Mouse (Mus musculus): ENCODE results near the gene Lgr5.

Lgr5 gene

GRCm38 (mm10) chr10:115587301-115587969 lies at the start of gene Lgr5:
Gene Lgr5 (minus strand): TSS chr10:115587780.
- DNase-seq (ENCODE audit: low spot score) = peak; percentile 6

GRCm38 (mm10) chr10:115626678-115627077 lies 39.1 kb upstream of the Lgr5 start:
- no peak for DNase-seq (ENCODE audit: low spot score)

- DNase-seq (ENCODE audit: low spot score) = no peak
These were observed 37.4 kb upstream of the Lgr5 start for GRCm38 (mm10) chr10:115624957-115625356.

- peak; percentile 37 for DNase-seq (ENCODE audit: low spot score)
These were observed 36.5 kb upstream of the Lgr5 start for GRCm38 (mm10) chr10:115623956-115624671.

DNA sequence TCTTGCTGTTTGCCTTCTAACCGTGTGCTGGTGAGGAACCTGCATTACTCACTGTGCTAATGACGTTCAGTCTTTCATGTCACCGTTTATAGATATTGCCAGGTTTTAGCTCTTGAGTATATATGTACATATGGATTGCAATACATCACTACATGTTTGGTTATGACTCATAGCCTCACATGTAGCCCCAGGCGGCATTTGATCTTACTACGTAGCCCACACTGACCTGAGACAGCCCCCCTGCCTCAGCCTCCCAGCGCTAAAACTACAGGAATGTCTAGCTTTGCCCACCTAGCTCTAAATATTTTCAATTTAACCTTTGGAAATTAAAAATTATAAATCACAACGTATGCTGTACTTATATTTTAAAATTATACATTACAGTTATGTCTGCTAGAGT lies 35.9 kb upstream of the Lgr5 start:
- DNase-seq (ENCODE audit: low spot score) = no peak

- no peak for DNase-seq (ENCODE audit: low spot score)
These were observed 30.8 kb upstream of the Lgr5 start for GRCm38 (mm10) chr10:115618288-115618856.

DNA sequence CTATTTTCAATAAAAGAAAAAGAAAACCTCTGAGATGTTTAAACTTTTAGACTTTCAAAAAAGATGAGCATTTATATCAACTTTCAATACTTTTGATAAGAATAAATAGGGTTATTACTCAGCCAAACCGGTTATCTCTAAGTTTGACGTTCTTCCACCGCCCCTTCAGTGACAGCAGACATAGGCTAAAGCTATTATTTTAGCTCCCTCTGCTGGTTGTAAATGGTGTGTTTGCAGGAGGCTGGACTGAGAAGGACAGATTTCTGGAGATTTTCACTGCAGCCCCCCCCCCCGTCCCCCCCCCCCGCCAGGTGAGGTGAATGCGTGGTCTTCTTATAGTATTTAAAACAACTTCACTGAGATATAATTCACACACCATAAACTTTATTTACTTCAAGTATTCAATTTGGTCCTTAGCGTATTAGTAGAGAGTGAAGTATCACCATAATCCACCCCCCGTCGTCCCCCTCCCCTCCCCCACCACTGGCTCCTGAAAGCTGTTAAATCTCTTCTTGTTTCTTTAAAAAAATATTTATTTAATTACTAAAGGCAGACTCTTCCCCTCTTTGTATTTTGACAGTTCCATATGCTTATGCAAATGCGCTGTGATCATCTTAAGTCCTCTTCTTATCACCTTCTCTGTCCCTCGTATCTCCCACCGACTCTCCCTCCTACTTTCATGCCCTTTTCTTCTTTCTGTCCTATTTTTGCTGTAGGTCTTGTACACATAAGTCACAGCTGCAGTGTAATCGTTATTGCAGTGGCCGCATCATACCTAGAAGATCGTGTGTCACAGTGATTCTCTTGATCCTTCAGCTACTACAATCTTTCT lies 30.1 kb upstream of the Lgr5 start:
- peak; percentile 61 for DNase-seq (ENCODE audit: low spot score)

- no peak for DNase-seq (ENCODE audit: low spot score)
These were observed 8.2 kb upstream of the Lgr5 start for GRCm38 (mm10) chr10:115595748-115596147.

GRCm38 (mm10) chr10:115593651-115594050 lies 6.1 kb upstream of the Lgr5 start:
- no peak for DNase-seq (ENCODE audit: low spot score)

DNA sequence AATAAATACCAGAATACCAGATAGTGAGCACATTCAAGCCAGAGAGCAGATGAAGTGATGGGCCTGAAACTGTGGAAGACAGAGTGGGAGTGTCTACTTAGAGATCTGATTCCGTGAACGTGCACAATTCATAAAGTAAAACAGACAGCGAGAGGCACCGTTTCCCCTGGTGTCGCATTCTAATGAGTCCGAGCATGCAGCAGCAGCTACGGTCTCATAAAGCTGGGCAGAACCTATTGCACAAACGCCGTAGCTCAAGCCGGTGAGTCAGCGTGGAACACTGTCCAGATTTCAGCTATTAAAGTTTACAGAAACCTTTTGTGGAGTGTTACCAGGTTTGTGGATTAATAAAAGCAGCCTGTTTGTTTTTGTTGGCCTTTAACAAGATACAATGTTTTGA lies 5.6 kb upstream of the Lgr5 start:
- no peak for DNase-seq (ENCODE audit: low spot score)

- no peak for DNase-seq (ENCODE audit: low spot score)
These were observed 399 bp upstream of the Lgr5 start for GRCm38 (mm10) chr10:115587979-115588378.

- DNase-seq (ENCODE audit: low spot score) = no peak
These were observed 1.0 kb downstream of the Lgr5 start for GRCm38 (mm10) chr10:115586246-115587231.

DNA sequence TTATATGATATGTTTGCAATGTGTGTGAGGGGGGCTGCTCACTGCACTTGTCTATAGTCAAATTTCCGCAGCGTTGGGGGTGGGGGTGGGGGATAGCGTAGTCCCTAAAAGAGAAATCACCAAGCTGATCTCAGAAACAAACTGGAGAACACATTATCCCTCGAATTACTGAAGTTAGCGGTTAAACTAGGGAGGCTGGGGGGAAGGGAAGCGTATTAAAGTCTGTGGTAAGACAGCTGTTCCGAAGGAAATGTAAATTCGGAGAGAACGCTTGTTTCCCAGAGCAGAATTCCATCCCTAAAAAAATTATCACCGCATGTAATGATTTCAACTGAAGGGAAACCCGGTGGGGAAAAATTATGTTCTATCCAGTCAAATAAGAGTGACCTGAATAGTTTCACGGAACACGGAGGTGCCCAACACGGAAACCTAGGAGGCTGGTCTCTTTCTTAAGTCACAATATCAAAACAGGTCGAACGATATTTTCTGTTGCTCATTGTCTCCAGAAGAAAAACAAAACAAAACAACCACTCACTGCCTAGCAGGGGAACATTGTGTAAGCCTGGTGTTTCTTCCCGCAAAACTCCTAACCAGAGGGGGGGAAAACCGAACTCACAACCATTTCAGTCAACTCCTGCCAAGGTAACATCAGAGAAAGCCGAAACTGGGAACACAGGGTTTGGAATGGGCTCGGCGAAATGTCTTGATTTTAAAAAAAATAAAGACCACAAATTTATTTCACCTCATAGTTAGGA lies 1.9 kb downstream of the Lgr5 start:
- no peak for DNase-seq (ENCODE audit: low spot score)

DNA sequence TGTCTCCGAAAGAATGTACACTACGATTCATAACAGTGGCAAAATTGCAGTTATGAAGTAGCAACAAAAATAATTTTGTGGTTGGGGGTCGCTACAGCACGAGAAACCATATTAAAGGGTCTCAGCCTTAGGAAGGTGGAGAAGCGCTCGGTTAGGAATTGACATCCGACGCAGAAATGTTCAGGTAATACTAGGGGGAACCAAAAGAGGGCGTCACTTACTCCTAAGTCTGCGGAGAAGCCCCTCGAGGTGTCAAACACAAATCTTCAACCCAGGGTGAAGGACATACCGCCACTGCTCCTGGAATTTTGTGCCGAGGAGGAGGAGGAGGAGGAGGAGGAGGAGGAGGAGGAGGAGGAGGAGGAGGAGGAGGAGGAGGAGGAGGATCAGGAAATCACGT lies 2.9 kb downstream of the Lgr5 start:
- no peak for DNase-seq (ENCODE audit: low spot score)

GRCm38 (mm10) chr10:115583071-115583470 lies 4.5 kb downstream of the Lgr5 start:
- DNase-seq (ENCODE audit: low spot score) = no peak

DNA sequence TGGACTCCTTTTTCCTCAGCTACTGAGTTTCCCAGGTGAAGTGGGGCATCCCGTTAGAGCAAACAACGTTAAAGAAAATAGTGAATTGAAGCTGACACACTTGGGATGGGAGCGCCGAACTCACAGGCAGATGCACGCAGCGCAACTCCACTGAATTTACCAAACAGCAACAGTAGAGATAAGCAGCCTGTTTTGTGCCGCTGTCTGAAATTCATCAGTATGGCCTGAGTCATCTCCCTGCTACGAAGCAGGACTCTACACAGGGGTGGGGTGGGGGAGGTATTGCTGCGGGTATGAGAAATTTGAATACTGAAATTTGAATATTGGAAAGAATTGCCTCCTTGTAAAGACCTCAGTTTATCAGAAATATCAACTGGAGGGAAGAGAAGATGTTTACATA lies 5.6 kb downstream of the Lgr5 start:
- no peak for DNase-seq (ENCODE audit: low spot score)

DNA sequence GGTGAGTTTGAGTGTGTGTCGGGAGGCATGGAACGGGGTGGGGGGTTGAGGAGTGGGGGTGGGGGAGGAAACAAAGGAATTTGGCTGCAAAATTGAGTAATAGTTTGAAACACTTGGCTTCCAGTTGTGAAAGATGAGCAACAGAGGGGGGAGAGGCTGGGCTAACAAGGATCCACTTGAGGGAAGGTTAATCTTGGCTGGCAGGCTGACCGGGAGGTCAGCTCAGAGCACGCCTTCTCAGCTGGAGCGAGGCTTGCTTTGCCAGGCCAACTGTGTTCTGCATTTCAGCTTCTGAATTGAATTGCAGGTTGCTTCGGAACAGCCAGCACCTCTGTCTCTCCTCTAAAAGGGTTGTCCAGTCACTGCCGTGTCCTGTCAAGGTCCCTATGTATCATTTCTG lies 8.1 kb downstream of the Lgr5 start:
- DNase-seq (ENCODE audit: low spot score) = no peak

DNA sequence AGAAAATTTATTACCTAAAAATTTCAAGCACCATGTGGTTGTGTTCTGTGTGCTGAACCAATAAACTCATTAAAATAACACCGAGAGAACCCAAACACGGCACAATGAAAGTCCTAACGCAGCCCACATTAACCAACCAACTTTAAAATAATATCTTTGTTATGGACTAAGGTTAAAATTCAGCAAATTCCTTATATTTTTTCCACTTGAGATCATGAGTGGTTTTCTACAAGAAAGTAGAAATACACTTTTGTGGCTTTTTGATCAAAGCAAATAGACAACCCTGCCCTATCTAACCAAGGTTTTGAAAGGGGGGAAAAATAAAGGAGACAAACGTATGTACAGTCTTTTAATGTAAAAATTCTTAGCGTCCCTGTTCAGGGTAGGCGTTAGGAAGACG lies 8.5 kb downstream of the Lgr5 start:
- no peak for DNase-seq (ENCODE audit: low spot score)

- DNase-seq (ENCODE audit: low spot score) = no peak
These were observed 15.7 kb downstream of the Lgr5 start for GRCm38 (mm10) chr10:115571734-115572440.

DNA sequence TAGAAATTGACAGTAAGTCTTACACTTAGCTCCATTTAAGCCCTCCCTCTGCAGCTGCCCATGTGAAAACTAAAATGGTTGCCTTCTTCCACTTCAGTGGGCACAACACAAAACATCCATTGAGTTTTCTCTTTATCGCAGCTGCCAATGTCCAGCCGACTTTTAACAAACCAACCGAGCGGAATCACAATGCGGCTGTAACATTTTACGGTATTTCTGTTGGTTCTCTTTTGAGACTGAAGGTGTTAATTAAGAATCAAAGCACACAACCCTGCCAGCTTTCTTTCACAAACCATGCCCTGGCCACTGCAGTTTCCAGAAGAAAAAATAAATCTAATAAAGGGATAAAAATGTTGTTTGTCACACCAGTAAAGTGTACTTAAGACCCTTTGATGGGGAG lies 16.3 kb downstream of the Lgr5 start:
- DNase-seq (ENCODE audit: low spot score) = no peak
